Mouse (Mus musculus): ENCODE results near the gene Ddr1. TPM values are rescaled to one million over a fixed set of nuclear protein-coding genes. Genes with fewer than 3 reads are reported as not detected.

Gene Ddr1
- polyA plus RNA-seq (2012; rRNA removed; ENCODE audit: low replicate concordance): 44.4 and 64.0 TPM in 2 replicates

GRCm38 (mm10) chr17:35704621-35705464 lies at the start of gene Ddr1:
Gene Ddr1 (minus strand): TSS chr17:35704621.

DNA sequence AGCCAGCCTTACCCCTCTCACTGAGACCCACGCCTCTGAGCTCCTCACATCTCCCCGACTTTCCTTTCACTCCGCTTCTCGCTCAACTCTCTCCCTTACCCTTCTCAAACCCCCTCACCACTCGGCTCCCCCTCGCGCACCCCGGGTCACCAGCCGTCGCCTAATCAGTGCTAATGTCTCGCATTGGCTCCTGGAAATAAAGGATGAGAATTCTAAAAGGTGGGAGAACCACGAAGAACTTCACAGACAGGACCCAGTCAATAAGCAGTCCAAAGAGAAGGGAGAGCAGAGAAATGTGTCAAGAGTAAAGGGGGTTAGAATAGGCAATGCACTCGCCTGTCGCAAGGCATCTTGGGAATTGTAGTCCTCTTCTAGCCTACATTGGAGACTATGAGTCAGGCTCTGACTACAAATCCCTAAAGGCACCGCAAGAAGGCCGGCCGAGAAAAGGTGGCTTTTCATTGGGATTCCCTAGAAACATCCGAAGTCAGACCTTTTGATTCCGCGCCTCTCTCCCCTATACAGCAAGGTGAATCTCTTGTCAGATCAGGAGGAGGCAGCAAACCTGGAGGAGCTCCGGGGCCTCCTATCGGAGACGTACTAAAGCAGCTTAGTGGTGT lies 30.9 kb downstream of the Ddr1 start, which contains the start of gene Gtf2h4:
Gtf2h4 (minus strand) TSS at position 324 of the 620 bp plus-strand sequence.

DNA sequence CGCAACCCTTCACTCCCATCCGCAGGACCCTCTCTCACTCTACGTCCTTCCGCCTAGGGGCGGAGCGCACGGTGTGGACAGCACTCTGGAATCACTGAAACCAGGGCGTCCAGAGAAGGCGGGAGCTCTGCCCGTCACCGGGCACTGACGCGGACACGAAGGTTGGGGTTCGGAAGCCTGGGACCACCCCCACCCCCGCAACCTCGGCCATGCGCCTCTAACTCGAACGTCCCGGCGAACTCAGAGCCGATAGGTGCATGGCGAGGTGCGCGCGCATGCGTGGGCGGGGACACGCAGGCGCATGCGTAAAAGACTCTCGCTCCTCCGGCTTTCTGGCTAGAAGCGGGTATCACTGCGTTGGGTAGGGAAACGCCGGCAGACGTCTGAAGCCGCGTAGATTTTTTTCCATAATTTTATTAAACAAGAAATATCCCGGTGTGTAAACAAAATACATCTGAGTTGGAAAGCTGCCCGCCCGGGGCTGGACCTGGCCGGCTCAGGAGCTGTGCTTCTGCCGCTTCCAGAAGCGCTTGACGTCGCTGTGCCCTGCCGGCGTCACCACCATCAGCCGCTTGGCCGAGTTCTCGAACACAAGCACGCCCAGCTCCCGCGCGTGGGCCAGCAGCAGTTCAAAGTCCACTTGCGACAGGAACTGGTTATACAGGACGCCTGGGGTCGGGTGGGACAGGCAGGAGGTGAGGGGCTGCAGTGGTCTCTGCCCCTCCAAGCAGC lies 36.9 kb downstream of the Ddr1 start, which contains the start of gene Vars2:
Vars2 (minus strand) TSS at position 259 of the 732 bp plus-strand sequence.

DNA sequence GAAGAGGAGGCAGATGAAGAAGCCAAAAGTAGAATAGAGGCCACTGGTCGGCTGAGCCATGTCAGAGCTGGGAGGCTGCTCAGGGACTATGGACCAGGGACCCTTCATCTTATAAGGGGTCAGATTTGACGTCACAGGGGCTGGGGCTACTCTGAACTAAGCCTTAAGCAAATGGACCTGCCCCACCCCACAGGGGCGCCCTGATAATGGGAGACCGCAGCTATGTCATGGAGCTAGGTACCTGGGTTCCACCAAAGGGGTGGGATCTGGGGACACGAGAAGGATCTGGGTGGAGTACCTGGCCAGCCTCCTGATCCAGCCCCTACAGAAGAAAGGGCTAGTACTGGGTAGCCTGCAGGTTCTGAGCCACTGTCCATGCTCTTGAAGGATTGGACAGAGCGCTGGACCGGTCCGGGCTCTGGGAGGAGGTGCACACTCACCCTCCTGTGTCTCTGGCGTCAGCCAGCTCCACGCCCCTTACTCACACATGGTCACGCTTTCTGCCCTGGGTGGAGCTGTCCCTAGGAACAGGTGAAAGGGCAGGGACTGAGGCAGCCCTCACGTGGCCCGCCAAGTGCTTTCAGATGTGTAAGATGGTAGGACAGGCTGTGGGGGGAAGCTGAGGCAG lies 60.7 kb downstream of the Ddr1 start, which contains the start of gene Mucl3:
Mucl3 (minus strand) TSS at position 87 of the 628 bp plus-strand sequence.

Other genes starting within 250 kb of the Ddr1 start
- 49.0 and 72.7 TPM in 2 replicates for gene H2-Q10, start 234.5 kb downstream of the Ddr1 start, polyA plus RNA-seq (2012; rRNA removed; ENCODE audit: low replicate concordance)
- not detected in 2 replicates for gene Pou5f1, start 198.6 kb downstream of the Ddr1 start, polyA plus RNA-seq (2012; rRNA removed; ENCODE audit: low replicate concordance)
- gene Tcf19, start 187.8 kb downstream of the Ddr1 start, polyA plus RNA-seq (2012; rRNA removed; ENCODE audit: low replicate concordance): 10.9 and 20.8 TPM in 2 replicates
- 6.8 and 16.7 TPM in 2 replicates for gene Cchcr1, start 187.5 kb downstream of the Ddr1 start, polyA plus RNA-seq (2012; rRNA removed; ENCODE audit: low replicate concordance)
- gene Psors1c2, start 171.4 kb downstream of the Ddr1 start, polyA plus RNA-seq (2012; rRNA removed; ENCODE audit: low replicate concordance): 0.72 TPM in 1 of 2 replicates, not detected in the other
- 40.1 and 114 TPM in 2 replicates for gene Cdsn, start 152.5 kb downstream of the Ddr1 start, polyA plus RNA-seq (2012; rRNA removed; ENCODE audit: low replicate concordance)
- not detected in 2 replicates for gene 2300002M23Rik, start 137.2 kb downstream of the Ddr1 start, polyA plus RNA-seq (2012; rRNA removed; ENCODE audit: low replicate concordance)
- gene Sfta2, start 103.1 kb downstream of the Ddr1 start, polyA plus RNA-seq (2012; rRNA removed; ENCODE audit: low replicate concordance): not detected in 2 replicates
- gene Gm9573, start 78.0 kb downstream of the Ddr1 start, polyA plus RNA-seq (2012; rRNA removed; ENCODE audit: low replicate concordance): 0.05 TPM in 1 of 2 replicates, not detected in the other
- gene Mucl3, start 60.9 kb downstream of the Ddr1 start, polyA plus RNA-seq (2012; rRNA removed; ENCODE audit: low replicate concordance): 0.04 and 0.19 TPM in 2 replicates
- gene Vars2, start 37.0 kb downstream of the Ddr1 start, polyA plus RNA-seq (2012; rRNA removed; ENCODE audit: low replicate concordance): 21.8 and 47.6 TPM in 2 replicates
- 25.6 and 38.5 TPM in 2 replicates for gene Gtf2h4, start 30.9 kb downstream of the Ddr1 start, polyA plus RNA-seq (2012; rRNA removed; ENCODE audit: low replicate concordance)
- 11.6 and 26.3 TPM in 2 replicates for gene Ier3, start 117.1 kb upstream of the Ddr1 start, polyA plus RNA-seq (2012; rRNA removed; ENCODE audit: low replicate concordance)
- gene Flot1, start 118.6 kb upstream of the Ddr1 start, polyA plus RNA-seq (2012; rRNA removed; ENCODE audit: low replicate concordance): 74.1 and 117 TPM in 2 replicates
- gene Tubb5, start 133.7 kb upstream of the Ddr1 start, polyA plus RNA-seq (2012; rRNA removed; ENCODE audit: low replicate concordance): 262 and 722 TPM in 2 replicates
- 6.8 and 17.1 TPM in 2 replicates for gene Mdc1, start 136.9 kb upstream of the Ddr1 start, polyA plus RNA-seq (2012; rRNA removed; ENCODE audit: low replicate concordance)
- 8.9 and 33.1 TPM in 2 replicates for gene Nrm, start 156.7 kb upstream of the Ddr1 start, polyA plus RNA-seq (2012; rRNA removed; ENCODE audit: low replicate concordance)
- 70.8 and 77.1 TPM in 2 replicates for gene Ppp1r18, start 161.0 kb upstream of the Ddr1 start, polyA plus RNA-seq (2012; rRNA removed; ENCODE audit: low replicate concordance)
- 59.8 and 74.9 TPM in 2 replicates for gene Dhx16, start 175.2 kb upstream of the Ddr1 start, polyA plus RNA-seq (2012; rRNA removed; ENCODE audit: low replicate concordance)
- 56.2 and 59.4 TPM in 2 replicates for gene 2310061I04Rik, start 192.8 kb upstream of the Ddr1 start, polyA plus RNA-seq (2012; rRNA removed; ENCODE audit: low replicate concordance)
- 55.6 and 80.0 TPM in 2 replicates for gene Atat1, start 205.5 kb upstream of the Ddr1 start, polyA plus RNA-seq (2012; rRNA removed; ENCODE audit: low replicate concordance)
- 122 and 128 TPM in 2 replicates for gene Mrps18b, start 211.8 kb upstream of the Ddr1 start, polyA plus RNA-seq (2012; rRNA removed; ENCODE audit: low replicate concordance)
- gene Ppp1r10, start 211.8 kb upstream of the Ddr1 start, polyA plus RNA-seq (2012; rRNA removed; ENCODE audit: low replicate concordance): 18.8 and 32.6 TPM in 2 replicates